Mouse (Mus musculus) ES-E14 (cell line): ENCODE data around the gene Paqr7. TPM values are rescaled to one million over a fixed set of nuclear protein-coding genes. Genes with fewer than 3 reads are reported as not detected.
"Not testable (repeated sequence)": the region's sequence is repeated elsewhere in the genome, so short reads cannot be mapped to it uniquely, and the experiment has no call there.

ENCODE experiments used
- DNase-seq: peaks from one replicate; pipeline ENCODE4 v3.0.0-alpha.2; 2013; ENCODE audit warnings: low read depth, low spot score
- H3K27ac ChIP-seq: 2 replicates; pipeline ENCODE4 v1.5.1; 2012; ENCODE audit warnings: low read depth, mild to moderate bottlenecking, low read length, moderate library complexity, mixed read lengths; ENCODE audit not compliant: poor library complexity, insufficient read depth, severe bottlenecking
- H3K36me3 ChIP-seq: 2 replicates; pipeline ENCODE4 v1.6.1; 2012; ENCODE audit warnings: mild to moderate bottlenecking, low read length, moderate library complexity, mixed read lengths; ENCODE audit not compliant: control insufficient read depth, poor library complexity, insufficient read depth, severe bottlenecking
- H3K4me1 ChIP-seq, 2 experiments: fragments of 150-350 bp in 1 of 2; sonication (generic) in 1 of 2; 2 replicates each; pipeline ENCODE4 v1.6.1; 2012; ENCODE audit warnings: low read length in 2 of 2, mild to moderate bottlenecking in 1 of 2, mixed read lengths in 1 of 2; ENCODE audit not compliant: control insufficient read depth in 2 of 2, insufficient read depth in 2 of 2, poor library complexity in 1 of 2
- H3K4me3 ChIP-seq, 2 experiments: fragments of 150-350 bp in 1 of 2; sonication (generic) in 1 of 2; 2 replicates each; pipeline ENCODE4 v1.5.1; 2012; ENCODE audit warnings: low read length in 2 of 2, low read depth in 1 of 2, mild to moderate bottlenecking in 1 of 2, mixed read lengths in 1 of 2; ENCODE audit not compliant: insufficient read depth in 1 of 2, poor library complexity in 1 of 2, severe bottlenecking in 1 of 2
- H3K9ac ChIP-seq: 2 replicates; pipeline ENCODE4 v1.6.1; 2012; ENCODE audit warnings: low read depth, mild to moderate bottlenecking, low read length, mixed read lengths; ENCODE audit not compliant: poor library complexity, insufficient read depth, severe bottlenecking
- H3K9me3 ChIP-seq: fragments of 150-350 bp; sonication (generic); 2 replicates; pipeline ENCODE4 v1.6.1; 2012; ENCODE audit warnings: low read depth, mild to moderate bottlenecking, low read length; ENCODE audit not compliant: control insufficient read depth, insufficient read depth
- CHD2 ChIP-seq: IDR thresholded peaks from 2 replicates; pipeline ENCODE4 v1.6.1; 2014; ENCODE audit warnings: mild to moderate bottlenecking, low read depth, low read length, inconsistent platforms
- HCFC1 ChIP-seq: IDR thresholded peaks from 2 replicates; pipeline ENCODE4 v1.6.1; 2012; ENCODE audit warnings: low read length, inconsistent platforms, borderline replicate concordance; ENCODE audit not compliant: insufficient read depth
- MAFK ChIP-seq: IDR thresholded peaks from 2 replicates; pipeline ENCODE4 v1.6.1; 2014; ENCODE audit warnings: mild to moderate bottlenecking, low read depth, low read length, inconsistent platforms; ENCODE audit not compliant: insufficient read depth
- ZC3H11A ChIP-seq: IDR thresholded peaks from 2 replicates; pipeline ENCODE4 v1.6.1; 2012; ENCODE audit warnings: low read depth, mild to moderate bottlenecking, inconsistent platforms, low read length, borderline replicate concordance
- ZNF384 ChIP-seq: IDR thresholded peaks from 2 replicates; pipeline ENCODE4 v1.6.1; 2012; ENCODE audit warnings: low read depth, low read length, inconsistent platforms
- in situ Hi-C, 2 experiments: fragments of 600-800 bp; cut with MboI; formaldehyde crosslinking; loops; one replicate each; pipeline ENCODE4 v1.15.1; 2025; ENCODE audit warnings: low sequenced_read_pairs in 2 of 2, inconsistent platforms in 1 of 2; ENCODE audit not compliant: unreplicated experiment in 2 of 2
- total RNA-seq: library from RNA; depleted of rRNA; stranded (reverse); fragments of 300-350 nt; gene quantifications from 2 replicates; pipeline ENCODE4 v1.2.3, GENCODE M21; 2012

The Paqr7 gene
- total RNA-seq, 1 experiment, result 4.8 TPM

GRCm38 (mm10) chr4:134491716-134492115, 4.8 kb upstream of the Paqr7 start:
- Histone ChIP-seq H3K36me3 (no peaks in the 10 kb centered on the region), H3K9ac (no peak overlapping the region), H3K4me1 (peaks cover 8 to 17% of the 10 kb centered on the region in 2 experiments; a peak in 3 of 4 replicates), H3K9me3 (no peaks in the 10 kb centered on the region), H3K27ac (no peak overlapping the region), H3K4me3 (no peak overlapping the region)
- TF ChIP-seq CHD2 (no peak), MAFK (no peak), HCFC1 (no peak), ZC3H11A (no peak)
- no peak for DNase-seq
- in situ Hi-C loops, result no loop called here

- TF ChIP-seq ZNF384, result peak; percentile 86
- H3K9me3 ChIP-seq, H3K9ac ChIP-seq, H3K36me3 ChIP-seq, DNase-seq, H3K4me3 ChIP-seq, H3K27ac ChIP-seq, in situ Hi-C loops: not testable (repeated sequence)
- H3K4me1 ChIP-seq, result peaks cover 8 to 19% of the 10 kb centered on the region in 2 experiments; a peak in 3 of 4 replicates
Measured at GRCm38 (mm10) chr4:134494161-134494560, 2.3 kb upstream of the Paqr7 start.

GRCm38 (mm10) chr4:134494780-134495545, 1.5 kb upstream of the Paqr7 start:
- H3K27ac ChIP-seq, result no peak overlapping the region
- TF ChIP-seq ZNF384, result no peak
- no peak for TF ChIP-seq ZC3H11A
- TF ChIP-seq HCFC1, result no peak
- TF ChIP-seq MAFK, result no peak
- no peak for TF ChIP-seq CHD2

GRCm38 (mm10) chr4:134495546-134495923, 962 bp upstream of the Paqr7 start:
- no peaks in the 10 kb centered on the region for H3K9me3 ChIP-seq
- peaks cover 8 to 19% of the 10 kb centered on the region in 2 experiments; a peak in 3 of 4 replicates for H3K4me1 ChIP-seq
- DNase-seq, result no peak
- TF ChIP-seq HCFC1 (no peak), ZNF384 (no peak), CHD2 (no peak), ZC3H11A (no peak), MAFK (no peak)
- H3K27ac ChIP-seq, result no peak overlapping the region
- no peak overlapping the region for H3K4me3 ChIP-seq
- H3K36me3 ChIP-seq, result no peaks in the 10 kb centered on the region
- H3K9ac ChIP-seq, result no peak overlapping the region
- in situ Hi-C loops, result no loop called here

More at GRCm38 (mm10) chr4:134494780-134495545, 1.5 kb upstream of the Paqr7 start:
- Histone ChIP-seq H3K36me3 (no peaks in the 10 kb centered on the region), H3K9ac (no peak overlapping the region), H3K4me3 (no peak overlapping the region), H3K4me1 (peaks cover 8 to 19% of the 10 kb centered on the region in 2 experiments; a peak in 3 of 4 replicates), H3K9me3 (no peaks in the 10 kb centered on the region)
- DNase-seq, result no peak
- in situ Hi-C loops, result no loop called here

- Histone ChIP-seq H3K4me3 (peak overlapping the region; percentile 20 to 53; a peak in 2 of 4 replicates), H3K9ac (no peak overlapping the region), H3K27ac (no peak overlapping the region), H3K36me3 (no peaks in the 10 kb centered on the region), H3K4me1 (peaks cover 8 to 19% of the 10 kb centered on the region in 2 experiments; a peak in 3 of 4 replicates), H3K9me3 (no peaks in the 10 kb centered on the region)
- no peak for DNase-seq
- TF ChIP-seq ZC3H11A (no peak), MAFK (no peak), ZNF384 (no peak), CHD2 (no peak), HCFC1 (no peak)
- in situ Hi-C loops, result no loop called here
Measured at GRCm38 (mm10) chr4:134497223-134497622, 726 bp downstream of the Paqr7 start.
